Mouse (Mus musculus): Measurements from ENCODE around the gene Tnfrsf4.

Tnfrsf4 gene

GRCm38 (mm10) chr4:156013637-156014036 lies at the start of gene Tnfrsf4:
Gene Tnfrsf4 (plus strand): TSS chr4:156013843.
- WGBS, result 48% methylated on average over 8 of the region's 8 CpGs

- 91% methylated on average over 11 of the region's 11 CpGs for WGBS
Measured at GRCm38 (mm10) chr4:155964396-155964795, 49.2 kb upstream of the Tnfrsf4 start.

GRCm38 (mm10) chr4:155969043-155969653 lies 44.5 kb upstream of the Tnfrsf4 start:
- WGBS, result 90% methylated on average over 13 of the region's 13 CpGs

- 85% methylated on average over 5 of the region's 5 CpGs for WGBS
Measured at GRCm38 (mm10) chr4:155970286-155970685, 43.4 kb upstream of the Tnfrsf4 start.

- WGBS, result 67% methylated on average over 6 of the region's 6 CpGs
Measured at GRCm38 (mm10) chr4:155972651-155973050, 41.0 kb upstream of the Tnfrsf4 start.

DNA sequence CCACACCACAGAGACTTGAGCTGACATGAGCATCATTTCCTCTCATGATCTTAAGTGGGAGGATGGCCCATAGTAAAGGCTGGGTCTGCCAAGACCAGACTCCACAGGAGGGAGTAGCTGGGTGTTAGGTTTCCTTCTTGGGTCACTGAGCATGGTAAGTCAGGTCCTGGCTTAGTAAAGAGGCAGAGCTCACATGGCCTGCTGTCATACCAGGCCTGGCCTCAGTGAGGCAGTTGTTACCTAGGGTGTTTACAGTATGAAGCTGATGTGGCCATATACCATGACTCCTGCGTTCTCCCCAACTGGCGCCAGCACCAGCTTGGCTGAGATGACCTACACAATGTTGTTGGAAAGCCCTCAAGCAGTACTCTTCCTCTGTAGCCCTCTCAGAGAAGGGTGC lies 40.4 kb upstream of the Tnfrsf4 start:
- 79% methylated on average over 2 of the region's 2 CpGs for whole genome bisulfite sequencing

GRCm38 (mm10) chr4:155981436-155982082 lies 32.1 kb upstream of the Tnfrsf4 start:
- WGBS, result 70% methylated on average over 12 of the region's 12 CpGs

- WGBS, result 25% methylated on average over 2 of the region's 2 CpGs
Measured at GRCm38 (mm10) chr4:155983788-155984187, 29.9 kb upstream of the Tnfrsf4 start.

DNA sequence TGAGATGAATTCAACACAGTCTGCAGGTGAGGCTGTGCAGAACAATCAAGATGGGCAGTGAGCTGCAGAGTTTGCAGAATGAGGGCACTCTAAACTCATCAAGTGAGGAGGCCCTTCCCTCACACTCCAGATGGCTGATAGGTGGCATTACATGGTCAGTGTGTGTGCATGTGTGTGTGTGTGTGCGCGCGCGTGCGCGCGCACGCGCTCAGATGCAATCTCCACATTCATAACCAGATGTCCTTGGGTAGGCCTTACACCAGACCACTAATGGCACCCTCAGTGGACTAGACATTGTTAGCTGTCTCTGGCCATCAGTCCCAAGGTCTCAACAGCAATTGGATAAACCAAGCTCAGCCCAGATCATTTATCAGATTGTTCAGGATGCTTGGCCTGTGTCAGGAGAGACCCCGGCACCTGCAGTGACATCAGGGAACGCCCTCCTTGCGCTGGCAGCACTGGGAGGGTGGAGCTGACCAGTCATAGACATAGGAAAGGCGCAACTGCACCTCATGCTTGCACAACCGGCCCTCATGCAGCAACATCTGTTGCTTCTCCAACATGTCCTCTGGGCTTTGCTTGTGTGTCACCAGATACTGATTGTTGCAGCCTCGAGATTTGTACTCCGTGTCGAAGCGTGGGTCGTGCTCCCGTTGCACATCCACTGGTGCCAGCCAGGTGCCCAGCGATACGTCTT lies 22.3 kb upstream of the Tnfrsf4 start:
- WGBS, result 78% methylated on average over 22 of the region's 22 CpGs

DNA sequence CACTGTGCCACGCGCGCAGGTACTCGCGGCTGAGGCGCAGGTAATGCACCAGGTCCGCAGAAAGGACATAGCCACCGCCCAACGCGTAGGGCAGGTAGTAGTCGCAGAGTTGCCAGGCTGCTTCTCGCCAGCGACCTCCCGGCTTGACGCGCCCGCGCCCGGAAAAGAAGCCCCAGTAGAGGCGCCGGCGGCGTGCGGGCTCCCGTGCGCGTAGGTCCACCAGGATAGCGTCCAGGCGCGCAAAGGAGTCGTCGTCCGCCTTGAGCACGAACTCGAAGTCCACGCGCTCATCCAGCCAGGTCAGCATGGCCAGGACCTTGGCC lies 21.8 kb upstream of the Tnfrsf4 start:
- 15% methylated on average over 37 of the region's 37 CpGs for WGBS

DNA sequence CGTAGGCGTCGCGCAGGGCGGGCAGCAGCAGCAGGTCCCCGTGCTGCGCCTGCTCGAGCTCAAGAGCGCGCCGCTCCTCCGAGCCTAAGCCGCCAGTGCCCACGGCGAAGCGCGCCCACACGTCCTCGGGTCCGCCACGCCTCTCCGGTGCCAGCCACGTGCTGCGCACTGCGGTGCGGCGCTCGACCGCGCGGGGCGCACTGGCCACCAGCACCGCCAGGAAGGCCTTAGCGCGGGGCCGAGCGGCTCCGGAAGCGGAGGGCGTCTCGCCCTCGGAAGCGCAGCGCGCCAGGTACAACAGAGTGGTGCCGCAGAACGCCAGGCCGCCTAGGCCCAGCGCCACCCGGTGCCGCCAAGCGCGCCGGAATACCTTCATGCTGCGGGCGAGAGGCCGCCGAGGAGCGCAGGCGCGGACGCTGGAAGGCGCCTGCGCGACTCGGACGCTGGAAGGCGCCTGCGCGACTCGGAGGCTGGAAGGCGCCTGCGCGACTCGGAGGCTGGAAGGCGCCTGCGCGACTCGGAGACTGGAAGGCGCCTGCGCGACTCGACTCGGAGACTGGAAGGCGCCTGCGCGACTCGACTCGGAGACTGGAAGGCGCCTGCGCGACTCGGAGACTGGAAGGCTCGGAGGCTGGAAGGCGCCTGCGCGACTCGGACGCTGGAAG lies 21.3 kb upstream of the Tnfrsf4 start, which contains the start of the genes B3galt6 and Sdf4:
Gene B3galt6 (minus strand): TSS at position 409 of the 665 bp plus-strand sequence.
Gene Sdf4 (plus strand): TSS at position 632 of the 665 bp plus-strand sequence.
- WGBS, result under 1% methylated on average over 99 of the region's 99 CpGs

DNA sequence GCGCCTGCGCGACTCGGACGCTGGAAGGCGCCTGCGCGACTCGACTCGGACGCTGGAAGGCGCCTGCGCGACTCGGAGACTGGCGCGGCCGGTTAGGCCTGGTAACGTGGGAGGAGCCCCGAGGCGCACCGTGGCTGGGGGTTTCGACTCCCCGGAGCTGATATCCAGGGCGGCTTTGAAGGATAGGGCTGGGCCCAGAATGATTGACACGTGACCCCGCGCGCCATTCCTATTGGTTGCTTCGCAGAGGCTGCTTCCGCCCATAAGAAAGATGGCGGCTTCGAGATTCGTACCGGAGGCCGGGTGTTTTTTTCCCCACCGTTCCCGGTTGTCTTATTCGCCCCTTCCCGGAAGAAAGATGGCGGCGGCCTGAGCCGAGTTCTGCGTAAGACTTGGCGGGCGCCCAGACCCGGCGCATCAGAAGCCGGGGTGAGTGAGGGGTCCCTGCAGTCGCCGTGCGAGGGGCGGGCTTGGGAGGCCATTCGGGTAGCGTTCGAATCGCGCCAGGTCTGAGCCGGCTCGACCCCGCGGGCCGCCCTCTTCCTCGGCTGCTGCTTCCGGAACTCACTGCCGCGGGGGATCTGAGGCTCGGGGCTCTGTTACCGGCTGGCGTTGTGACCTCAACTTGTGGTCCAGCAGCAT lies 20.6 kb upstream of the Tnfrsf4 start:
- WGBS, result under 1% methylated on average over 70 of the region's 70 CpGs

GRCm38 (mm10) chr4:155993606-155994005 lies 20.0 kb upstream of the Tnfrsf4 start:
- WGBS, result 2% methylated on average over 15 of the region's 15 CpGs

DNA sequence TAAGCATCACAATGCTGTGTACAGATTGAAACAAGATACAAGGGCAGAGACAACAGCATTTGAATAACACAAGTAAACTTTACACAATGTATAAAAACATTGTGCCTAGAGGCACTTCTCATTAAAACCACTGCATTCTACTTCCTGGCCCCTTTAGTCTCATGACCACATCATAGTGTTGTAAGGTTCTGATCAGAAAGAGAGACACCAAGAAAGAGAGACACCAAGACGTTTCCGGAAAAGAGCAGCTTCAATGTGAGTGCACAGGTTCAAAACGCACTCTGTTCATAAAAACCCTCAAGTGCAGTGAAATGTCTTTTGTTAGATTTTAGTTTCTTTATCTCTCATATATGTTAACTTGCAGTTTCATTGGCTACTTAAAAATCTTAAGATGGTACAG lies 9.5 kb upstream of the Tnfrsf4 start:
- 93% methylated on average over 3 of the region's 3 CpGs for WGBS

DNA sequence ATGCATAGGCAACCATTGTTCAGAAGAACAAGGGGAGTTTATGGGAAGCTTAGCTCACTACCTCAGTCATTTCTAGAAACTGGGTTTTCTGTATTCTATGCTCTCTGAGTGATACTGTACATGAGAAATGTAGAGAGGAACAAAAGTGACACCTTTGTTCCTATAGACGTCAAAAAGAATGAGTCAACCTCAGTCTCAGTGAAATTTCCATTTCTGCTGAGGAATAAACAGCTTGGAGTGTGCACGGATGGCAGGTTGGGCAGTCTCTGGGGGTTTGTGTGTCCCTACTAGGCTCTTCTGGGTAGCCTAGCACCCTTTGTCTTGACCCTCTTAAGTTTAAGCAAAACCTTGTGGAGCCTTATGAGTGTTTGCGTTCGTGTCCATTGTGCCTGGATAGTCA lies 5.3 kb upstream of the Tnfrsf4 start:
- 81% methylated on average over 4 of the region's 4 CpGs for WGBS

GRCm38 (mm10) chr4:156014436-156014835 lies 793 bp downstream of the Tnfrsf4 start:
- 84% methylated on average over 2 of the region's 2 CpGs for WGBS

DNA sequence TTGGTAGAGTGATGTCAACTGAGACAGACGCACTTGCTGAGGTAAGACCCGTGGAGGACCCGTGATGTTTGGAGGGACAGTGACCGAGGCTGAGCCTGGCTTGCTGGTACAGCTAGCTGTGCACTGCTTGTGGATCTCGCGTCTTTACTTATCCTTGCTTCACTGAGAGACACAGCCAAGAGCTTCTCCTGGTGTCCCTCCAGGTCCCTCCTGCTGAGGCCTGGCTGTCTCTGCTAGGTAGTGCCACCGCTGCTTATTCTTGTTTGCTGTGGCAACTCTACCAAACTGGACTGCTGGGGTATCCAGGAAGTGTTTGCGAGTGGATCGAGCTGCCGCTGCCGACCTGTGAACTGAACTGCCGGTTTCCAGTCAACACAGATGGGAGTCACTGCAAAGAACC lies 6.1 kb downstream of the Tnfrsf4 start:
- WGBS, result 93% methylated on average over 12 of the region's 12 CpGs

GRCm38 (mm10) chr4:156021381-156021780 lies 7.7 kb downstream of the Tnfrsf4 start:
- 66% methylated on average over 3 of the region's 3 CpGs for WGBS

DNA sequence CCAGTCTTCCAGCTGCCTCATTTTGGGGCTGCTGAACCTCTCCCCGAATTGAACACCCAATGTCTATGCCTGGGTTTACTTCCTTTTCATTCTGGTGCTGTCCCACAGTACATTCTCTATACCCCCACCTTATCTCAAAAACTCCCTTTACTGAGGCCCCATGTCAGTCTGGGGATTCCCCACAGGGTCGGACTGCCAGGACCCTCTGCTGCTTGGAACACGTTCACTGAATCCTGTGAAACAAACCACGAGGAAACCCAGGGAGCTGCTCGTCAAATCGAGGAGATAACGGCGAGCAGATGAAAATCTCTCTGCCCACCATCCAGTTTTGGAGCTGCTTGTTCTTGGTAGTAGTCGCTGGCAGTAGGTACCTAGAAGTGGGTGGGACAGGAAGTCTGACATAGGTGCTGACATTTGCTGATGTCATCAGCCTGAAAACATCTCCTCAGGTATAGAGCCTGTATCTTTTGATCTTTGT lies 8.3 kb downstream of the Tnfrsf4 start:
- WGBS, result 69% methylated on average over 9 of the region's 9 CpGs

GRCm38 (mm10) chr4:156023520-156023919 lies 9.9 kb downstream of the Tnfrsf4 start:
- 92% methylated on average over 9 of the region's 9 CpGs for WGBS

GRCm38 (mm10) chr4:156024184-156024583 lies 10.5 kb downstream of the Tnfrsf4 start:
- 72% methylated on average over 7 of the region's 7 CpGs for WGBS

- 19% methylated on average over 4 of the region's 4 CpGs for WGBS
Measured at GRCm38 (mm10) chr4:156026013-156026412, 12.4 kb downstream of the Tnfrsf4 start, which contains the start of gene Tnfrsf18. Gene Tnfrsf18 (plus strand): TSS chr4:156026164.
